Mouse (Mus musculus) lung, postnatal 0 days (tissue): ENCODE results near the gene Cxcl2.

Source experiments
- CTCF ChIP-seq: IDR thresholded peaks from 2 replicates; pipeline ENCODE4 v1.5.1; 2016; ENCODE audit warnings: antibody characterized with exemption, mild to moderate bottlenecking
- EP300 ChIP-seq: IDR thresholded peaks from 2 replicates; pipeline ENCODE4 v1.6.1; 2016; ENCODE audit warnings: antibody characterized with exemption, mild to moderate bottlenecking, control low read depth

GRCm38 (mm10) chr5:90881682-90882081, 22.0 kb upstream of the Cxcl2 start:
- TF ChIP-seq CTCF: no peak
- TF ChIP-seq EP300: no peak
